Mouse (Mus musculus): Measurements from ENCODE around the gene Btbd1. TPM values are rescaled to one million over a fixed set of nuclear protein-coding genes. Genes with fewer than 3 reads are reported as not detected.

The Btbd1 gene
- polyA plus RNA-seq, 1 experiment from 2014 or later, result 41.2 TPM

Other genes starting within 250 kb of the Btbd1 start
- gene Homer2, start 121.9 kb downstream of the Btbd1 start, polyA plus RNA-seq (2015; fragmentation: Nextera tagmentation; extraction: Ambion mirVana), result 33.3 and 35.9 TPM in 2 replicates
- gene Ramac, start 66.5 kb downstream of the Btbd1 start, polyA plus RNA-seq (2015; fragmentation: Nextera tagmentation; extraction: Ambion mirVana), result 134 and 136 TPM in 2 replicates
- gene 3110040N11Rik, start 40.0 kb downstream of the Btbd1 start, polyA plus RNA-seq (2015; fragmentation: Nextera tagmentation; extraction: Ambion mirVana), result 50.9 and 55.5 TPM in 2 replicates
- not detected in 2 replicates for gene Gm10160, start 26.4 kb upstream of the Btbd1 start, polyA plus RNA-seq (2015; fragmentation: Nextera tagmentation; extraction: Ambion mirVana)
- gene Tm6sf1, start 29.6 kb upstream of the Btbd1 start, polyA plus RNA-seq (2015; fragmentation: Nextera tagmentation; extraction: Ambion mirVana), result 9.1 and 15.2 TPM in 2 replicates
- gene Hdgfl3, start 105.0 kb upstream of the Btbd1 start, polyA plus RNA-seq (2015; fragmentation: Nextera tagmentation; extraction: Ambion mirVana), result 6.9 and 8.9 TPM in 2 replicates
- 2.8 and 3.2 TPM in 2 replicates for gene Bnc1, start 162.9 kb upstream of the Btbd1 start, polyA plus RNA-seq (2015; fragmentation: Nextera tagmentation; extraction: Ambion mirVana)